Mouse (Mus musculus) heart, embryonic 14.5 days (tissue): ENCODE data around the gene Erp29. TPM values are rescaled to one million over a fixed set of nuclear protein-coding genes. Genes with fewer than 3 reads are reported as not detected.

Experiments used
- ATAC-seq: fragments of 200-750 bp; cut with Nextera tagmentation; 2 replicates; pipeline ENCODE4 v1.8.0; 2017; ENCODE audit warnings: low read depth, moderate TSS enrichment; ENCODE audit not compliant: insufficient number of reproducible peaks, insufficient read depth, low FRiP score
- H3K27ac ChIP-seq, 2 experiments: fragments of 200-500 bp in 1 of 2; fragments of 300-500 bp in 1 of 2; sonication (generic) in 1 of 2; replicated peaks in 1 of 2; 2 replicates each; pipeline ENCODE4 v1.5.1; 2012 to 2014; ENCODE audit warnings: low read depth in 2 of 2, low read length in 2 of 2, control low read depth in 1 of 2, mild to moderate bottlenecking in 1 of 2, mixed read lengths in 1 of 2; ENCODE audit not compliant: control insufficient read depth in 1 of 2, insufficient read depth in 1 of 2
- H3K27me3 ChIP-seq: fragments of 300-500 bp; sonication (generic); 2 replicates; pipeline ENCODE4 v1.6.1; 2014; ENCODE audit warnings: mild to moderate bottlenecking, low read length, control low read depth; ENCODE audit not compliant: control insufficient read depth, insufficient read depth
- H3K36me3 ChIP-seq: fragments of 300-500 bp; sonication (generic); 2 replicates; pipeline ENCODE4 v1.6.1; 2014; ENCODE audit warnings: mild to moderate bottlenecking, control low read depth, low read length, mixed read lengths; ENCODE audit not compliant: control insufficient read depth, insufficient read depth
- H3K4me1 ChIP-seq, 2 experiments: fragments of 200-500 bp in 1 of 2; fragments of 300-500 bp in 1 of 2; sonication (generic) in 1 of 2; 2 replicates each; pipeline ENCODE4 v1.6.1; 2012 to 2014; ENCODE audit warnings: low read length in 2 of 2, control low read depth in 1 of 2, mixed read lengths in 1 of 2; ENCODE audit not compliant: control insufficient read depth in 2 of 2, insufficient read depth in 2 of 2
- H3K4me2 ChIP-seq: fragments of 300-500 bp; sonication (generic); 2 replicates; pipeline ENCODE4 v1.6.1; 2014; ENCODE audit warnings: mild to moderate bottlenecking, low read length
- H3K4me3 ChIP-seq, 2 experiments: fragments of 200-500 bp in 1 of 2; fragments of 300-500 bp in 1 of 2; sonication (generic) in 1 of 2; 2 replicates each; pipeline ENCODE4 v1.5.1; 2012 to 2014; ENCODE audit warnings: low read length in 2 of 2, mild to moderate bottlenecking in 2 of 2, control low read depth in 1 of 2, low read depth in 1 of 2, moderate library complexity in 1 of 2; ENCODE audit not compliant: control insufficient read depth in 1 of 2, insufficient read depth in 1 of 2
- H3K9ac ChIP-seq: fragments of 300-500 bp; sonication (generic); 2 replicates; pipeline ENCODE4 v1.6.1; 2014; ENCODE audit warnings: mild to moderate bottlenecking, low read length
- H3K9me3 ChIP-seq: fragments of 300-500 bp; sonication (generic); 2 replicates; pipeline ENCODE4 v1.6.1; 2016; ENCODE audit warnings: low read length, control low read depth; ENCODE audit not compliant: control insufficient read depth
- WGBS: fragments of 180-500 bp; shearing (Covaris S2); extraction: QIAGEN DNeasy Blood & Tissue Kit; methylation state at CpG from one replicate; pipeline ENCODE4 v1.1.7; 2014; 5-methylcytosine and 5-hydroxymethylcytosine counted together
- polyA plus RNA-seq: library from polyadenylated mRNA; unstranded; fragments of >200 nt; fragmentation: Nextera tagmentation; extraction: Ambion mirVana; gene quantifications from 2 replicates; pipeline ENCODE4 v1.2.1, GENCODE M21; 2014

Gene Erp29
- polyA plus RNA-seq, 1 experiment from 2014 or later = 123 TPM

DNA sequence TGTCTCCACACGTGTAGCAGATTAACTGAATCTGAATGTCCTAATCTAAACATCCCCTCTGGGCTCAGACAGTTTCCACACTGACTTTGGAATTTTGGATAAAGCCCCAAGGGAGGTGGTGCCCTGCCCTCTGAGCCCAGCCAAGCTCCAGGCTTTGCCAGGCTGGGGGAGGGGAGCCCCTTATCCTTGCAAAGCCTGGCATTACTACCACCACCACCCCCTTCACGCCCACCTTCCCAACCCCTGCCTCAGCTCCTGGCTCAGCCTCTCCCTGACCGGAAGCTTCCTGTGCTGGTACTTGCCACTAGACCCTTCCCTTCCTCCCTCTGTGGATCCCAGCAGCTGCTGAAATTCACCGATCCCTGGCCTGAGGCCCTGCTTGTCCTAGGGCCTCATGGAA lies 65.2 kb downstream of the Erp29 start:
- Histone ChIP-seq H3K27ac (no peak overlapping the region), H3K4me3 (no peak overlapping the region), H3K9me3 (no peaks in the 10 kb centered on the region), H3K27me3 (no peaks in the 10 kb centered on the region), H3K4me1 (peaks cover 0 to 27% of the 10 kb centered on the region in 2 experiments; a peak in 3 of 4 replicates), H3K4me2 (no peak overlapping the region), H3K9ac (no peak overlapping the region), H3K36me3 (peaks cover 17% of the 10 kb centered on the region)
- no peak for ATAC-seq
- WGBS = 47% methylated on average over 4 of the region's 4 CpGs

DNA sequence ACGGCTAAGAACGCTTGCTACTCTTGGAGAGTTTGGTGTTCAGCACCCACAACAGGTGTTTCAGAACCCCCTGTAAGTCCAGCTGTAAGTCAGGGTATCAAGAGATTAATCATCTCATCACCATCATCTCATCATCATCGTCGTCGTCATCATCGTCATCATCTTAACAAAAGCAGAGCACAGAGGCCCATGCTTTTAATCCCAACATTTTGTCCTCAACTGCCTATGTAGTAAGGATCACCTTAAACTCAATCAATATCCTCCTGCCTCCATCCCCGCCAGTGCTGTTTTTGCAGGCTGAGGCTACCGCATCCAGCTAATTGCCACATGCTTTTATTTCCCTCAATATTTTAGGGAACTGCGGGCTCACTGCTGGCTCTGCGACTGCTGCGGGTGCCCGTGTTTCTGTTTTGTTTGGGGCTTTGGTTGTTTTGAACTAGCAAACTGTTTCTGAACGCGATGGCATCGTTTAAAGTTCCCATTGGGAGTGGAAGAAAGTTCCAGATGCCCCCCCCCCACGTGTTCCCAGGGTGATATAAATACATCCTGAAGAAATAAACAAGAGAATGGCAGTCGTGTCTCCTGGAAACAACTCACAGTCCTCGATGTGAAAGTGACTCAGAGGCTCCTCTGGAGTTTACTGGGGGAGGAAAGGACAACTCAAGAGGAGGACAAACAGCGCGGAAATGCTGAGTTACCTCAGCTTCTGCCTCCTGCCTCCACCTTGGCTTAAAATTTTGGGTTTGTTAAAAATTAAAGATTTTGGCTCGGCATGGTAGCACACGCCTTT lies 66.0 kb downstream of the Erp29 start:
- Histone ChIP-seq H3K4me1 (peaks cover 0 to 27% of the 10 kb centered on the region in 2 experiments; a peak in 3 of 4 replicates), H3K27ac (peak overlapping the region in 1 of 2 experiments; percentile 16; a peak in 1 of 4 replicates), H3K36me3 (peaks cover 25% of the 10 kb centered on the region), H3K4me2 (peak overlapping the region; percentile 77), H3K9ac (peak overlapping the region; percentile 52), H3K9me3 (no peaks in the 10 kb centered on the region), H3K27me3 (no peaks in the 10 kb centered on the region), H3K4me3 (peak overlapping the region in 1 of 2 experiments; percentile 78; a peak in 2 of 4 replicates)
- WGBS = 33% methylated on average over 22 of the region's 22 CpGs
- no peak for ATAC-seq

GRCm38 (mm10) chr5:121385461-121386119 lies 66.7 kb downstream of the Erp29 start, which contains the start of gene Trafd1:
Gene Trafd1 (minus strand): TSS chr5:121385632.
- under 1% methylated on average over 37 of the region's 45 CpGs for WGBS
- Histone ChIP-seq H3K4me1 (peaks cover 0 to 27% of the 10 kb centered on the region in 2 experiments; a peak in 3 of 4 replicates), H3K9ac (peak within 1 kb of the TSS; percentile 83), H3K4me3 (peak within 1 kb of the TSS; percentile 78 to 91), H3K36me3 (peaks cover 32% of the 10 kb centered on the region), H3K4me2 (peak within 1 kb of the TSS; percentile 77), H3K9me3 (0 out of 2 replicates have a peak, but pooled peaks cover 3% of the 10 kb centered on the region), H3K27ac (peak within 1 kb of the TSS; percentile 95 to 98), H3K27me3 (no peaks in the 10 kb centered on the region)
- ATAC-seq = peak; percentile 92

- Histone ChIP-seq H3K9me3 (0 out of 2 replicates have a peak, but pooled peaks cover 3% of the 10 kb centered on the region), H3K36me3 (peaks cover 39% of the 10 kb centered on the region), H3K9ac (peak overlapping the region; percentile 83), H3K4me2 (peak overlapping the region; percentile 77), H3K27me3 (no peaks in the 10 kb centered on the region), H3K4me3 (peak overlapping the region; percentile 78 to 91), H3K27ac (peak overlapping the region; percentile 95 to 98), H3K4me1 (peaks cover 0 to 27% of the 10 kb centered on the region in 2 experiments; a peak in 3 of 4 replicates)
- ATAC-seq = peak; percentile 84
- WGBS = under 1% methylated on average over 41 of the region's 47 CpGs
Observed at GRCm38 (mm10) chr5:121384757-121385460, 67.4 kb downstream of the Erp29 start.

DNA sequence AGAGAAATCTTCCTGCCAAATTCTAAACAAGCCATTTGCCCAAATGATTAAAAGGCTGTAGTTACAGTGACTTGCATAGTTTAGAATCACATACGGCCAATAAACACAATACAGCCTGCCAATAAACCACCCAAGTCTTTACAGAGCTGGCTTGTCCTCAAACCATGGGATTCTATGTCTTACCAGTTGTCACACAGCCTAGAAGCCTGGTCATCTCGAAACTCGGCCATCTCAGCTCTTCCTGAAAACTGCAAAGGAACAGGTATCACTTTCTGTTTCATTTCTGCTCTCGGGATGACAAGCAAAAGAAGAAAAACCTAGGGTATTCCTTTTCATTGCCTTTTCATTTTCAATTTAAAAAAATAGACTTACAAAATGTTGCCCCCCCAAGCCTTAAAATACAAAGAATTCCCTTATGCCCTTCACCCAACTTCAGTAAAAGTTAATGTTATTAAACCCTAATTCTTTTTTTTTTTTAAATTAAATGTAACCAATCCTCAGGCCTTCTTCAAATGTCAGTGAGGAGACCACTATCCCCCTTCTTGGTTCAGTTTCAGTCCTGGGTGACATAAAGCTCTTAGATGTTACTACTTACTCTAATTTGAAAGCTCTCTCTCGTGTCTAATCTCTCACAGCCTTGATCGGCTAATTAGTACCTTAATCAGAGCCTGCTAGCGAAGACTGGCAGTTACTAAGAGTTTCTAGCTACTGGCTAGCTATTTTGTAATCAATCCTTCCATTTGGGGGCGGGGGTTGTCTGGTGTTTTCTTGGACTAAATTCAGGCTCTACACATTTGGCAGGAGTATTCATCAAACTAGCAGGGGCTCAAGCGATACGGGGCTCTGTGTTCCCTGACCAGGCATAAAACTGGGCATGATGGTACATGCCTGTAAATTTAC lies 68.2 kb downstream of the Erp29 start:
- H3K4me3 ChIP-seq = peak overlapping the region; percentile 78 to 91
- H3K4me1 ChIP-seq = peaks cover 0 to 27% of the 10 kb centered on the region in 2 experiments; a peak in 3 of 4 replicates
- peak overlapping the region; percentile 77 for H3K4me2 ChIP-seq
- 0 out of 2 replicates have a peak, but pooled peaks cover 3% of the 10 kb centered on the region for H3K9me3 ChIP-seq
- WGBS = 52% methylated on average over 10 of the region's 10 CpGs
- peak overlapping the region; percentile 83 for H3K9ac ChIP-seq
- H3K27me3 ChIP-seq = no peaks in the 10 kb centered on the region
- peaks cover 47% of the 10 kb centered on the region for H3K36me3 ChIP-seq
- H3K27ac ChIP-seq = peak overlapping the region; percentile 95 to 98
- ATAC-seq = no peak

GRCm38 (mm10) chr5:121380692-121381091 lies 71.6 kb downstream of the Erp29 start:
- no peak for ATAC-seq
- 0 out of 2 replicates have a peak, but pooled peaks cover 3% of the 10 kb centered on the region for H3K9me3 ChIP-seq
- H3K4me1 ChIP-seq = peaks cover 0 to 15% of the 10 kb centered on the region in 2 experiments; a peak in 2 of 4 replicates
- H3K27ac ChIP-seq = no peak overlapping the region
- no peak overlapping the region for H3K4me2 ChIP-seq
- WGBS = 91% methylated on average over 2 of the region's 2 CpGs
- peaks cover 81% of the 10 kb centered on the region for H3K36me3 ChIP-seq
- no peak overlapping the region for H3K9ac ChIP-seq
- H3K4me3 ChIP-seq = no peak overlapping the region
- H3K27me3 ChIP-seq = no peaks in the 10 kb centered on the region
